Comparison of ENCODE assay signal across 11 mouse cellular contexts in genomic region chr12:70247683-70248474, GRCm38 (mm10). TPM values are rescaled to one million over a fixed set of nuclear protein-coding genes. Genes with fewer than 3 reads are reported as not detected.
DNase-seq lines count a peak whose midpoint lies in the region; ATAC-seq and TF ChIP-seq lines count a peak whose summit lies in the region.
"Had no signal": no experiment of that assay in that cellular context is flagged by ENCODE, and none has a peak within 500 bp of the region (broad histone marks: within the 10 kb centered on the region; RNA-seq: fewer than 3 reads in every experiment).

No protein-coding gene starts in this region.

- H3K4me2 ChIP-seq in heart, embryonic 13.5 days, result no peak overlapping the region
- H3K4me2 ChIP-seq in forebrain, embryonic 13.5 days, result no peak overlapping the region
- H3K4me2 ChIP-seq: embryonic facial prominence, embryonic 12.5 days; liver, embryonic 12.5 days had no signal

- peaks cover 33% of the 10 kb centered on the region for H3K4me1 ChIP-seq in heart, embryonic 13.5 days
- H3K4me1 ChIP-seq in forebrain, embryonic 13.5 days, result peaks cover 21% of the 10 kb centered on the region
- no peaks in the 10 kb centered on the region for H3K4me1 ChIP-seq in cerebellum, adult 2 months (ENCODE audit: control insufficient read depth, insufficient read depth, low read length)
- H3K4me1 ChIP-seq: liver, embryonic 12.5 days had no signal

- H3K4me3 ChIP-seq in heart, embryonic 13.5 days, result no peak overlapping the region
- H3K4me3 ChIP-seq in forebrain, embryonic 13.5 days, result no peak overlapping the region
- H3K4me3 ChIP-seq in cerebellum, adult 2 months (replicated peaks; ENCODE audit: insufficient read depth, low read depth, low read length), result no peak overlapping the region
- H3K4me3 ChIP-seq: embryonic facial prominence, embryonic 12.5 days; liver, embryonic 12.5 days had no signal

- no peak for ATAC-seq in heart, embryonic 13.5 days (ENCODE audit: extremely low read depth, insufficient number of reproducible peaks, low FRiP score, low TSS enrichment)
- ATAC-seq in forebrain, embryonic 13.5 days, result peak; percentile 61; the same call in 1 of the 2 replicates
- ATAC-seq: liver, embryonic 12.5 days had no signal

- WGBS in heart, embryonic 13.5 days, result 53% methylated on average over 15 of the region's 15 CpGs
- WGBS in forebrain, embryonic 13.5 days, result 32% methylated on average over 15 of the region's 15 CpGs
- 45% methylated on average over 15 of the region's 15 CpGs for WGBS in cerebellum, adult 2 months

- no peak for DNase-seq in heart, postnatal 10 days
- peak; percentile 47 for DNase-seq in brain, adult 2 months (ENCODE audit: low read depth, low spot score)
- DNase-seq in lung, postnatal 25 days (ENCODE audit: low spot score), result peak; percentile 31
- no peak for DNase-seq in kidney, adult 8-10 months
- DNase-seq in cerebellum, adult 2 months, result no peak
- DNase-seq: adrenal gland, adult 2 months; kidney, postnatal 10 days had no signal

- H3K27ac ChIP-seq in heart, embryonic 13.5 days (replicated peaks), result peak overlapping the region; percentile 37
- peak overlapping the region; percentile 63 for H3K27ac ChIP-seq in forebrain, embryonic 13.5 days
- no peak overlapping the region for H3K27ac ChIP-seq in cerebellum, adult 2 months (ENCODE audit: insufficient read depth, low read length)
- H3K27ac ChIP-seq: embryonic facial prominence, embryonic 12.5 days; liver, embryonic 12.5 days had no signal

- no peaks in the 10 kb centered on the region for H3K27me3 ChIP-seq in heart, embryonic 13.5 days (replicated peaks)
- no peaks in the 10 kb centered on the region for H3K27me3 ChIP-seq in forebrain, embryonic 13.5 days
- H3K27me3 ChIP-seq in cerebellum, adult 2 months (ENCODE audit: control insufficient read depth, insufficient read depth, low read length), result no peaks in the 10 kb centered on the region
- H3K27me3 ChIP-seq: embryonic facial prominence, embryonic 12.5 days; liver, embryonic 12.5 days had no signal

- H3K9me3 ChIP-seq in heart, embryonic 13.5 days, result no peaks in the 10 kb centered on the region
- H3K9me3 ChIP-seq in forebrain, embryonic 13.5 days (replicated peaks), result no peaks in the 10 kb centered on the region
- H3K9me3 ChIP-seq: embryonic facial prominence, embryonic 12.5 days; liver, embryonic 12.5 days had no signal

- no peak for TF ChIP-seq POLR2A in cerebellum, adult 2 months (IDR thresholded peaks at IDR 0.05; ENCODE audit: borderline replicate concordance, insufficient read depth, low read length)

- TF ChIP-seq CTCF in cerebellum, adult 2 months (IDR thresholded peaks at IDR 0.05; ENCODE audit: borderline replicate concordance, insufficient read depth, low read depth, low read length), result no peak

- H3K36me3 ChIP-seq in heart, embryonic 13.5 days, result no peaks in the 10 kb centered on the region
- H3K36me3 ChIP-seq in forebrain, embryonic 13.5 days (ENCODE audit: poor library complexity, severe bottlenecking), result no peaks in the 10 kb centered on the region
- H3K36me3 ChIP-seq: embryonic facial prominence, embryonic 12.5 days; liver, embryonic 12.5 days had no signal

- intact Hi-C loops in heart, postnatal 10 days (cut with DNase I), result no loop called here

- H3K9ac ChIP-seq in heart, embryonic 13.5 days, result no peak overlapping the region
- H3K9ac ChIP-seq in forebrain, embryonic 13.5 days, result 0 out of 2 replicates have a peak overlapping the region, but pooled peaks have one; percentile 7
- H3K9ac ChIP-seq: embryonic facial prominence, embryonic 12.5 days; liver, embryonic 12.5 days had no signal

RNA-seq across cellular contexts. Expression of gene Pygl, which starts 16.6 kb away (rescaled TPM):
- 27.7 and 30.6 TPM in 2 replicates for polyA plus RNA-seq in heart, embryonic 13.5 days (2015; fragmentation: Nextera tagmentation; extraction: Ambion mirVana)
- total RNA-seq in heart, postnatal 10 days (2021), result 10 to 100 TPM in 1 of 2 experiments, 1 to 10 TPM in 1; 8.6 to 13.0 TPM
- 2.5 and 3.4 TPM in 2 replicates for polyA plus RNA-seq in forebrain, embryonic 13.5 days (2015; fragmentation: Nextera tagmentation; extraction: Ambion mirVana)
- 1.9 TPM in 2 replicates for polyA plus RNA-seq in cerebellum, adult 2 months (2012; rRNA removed)

Comparison
In these comparisons a context has a peak if more than half of its experiments do, and no peak if none do; other contexts are left out.
1. DNase-seq: peak in brain, adult 2 months (single experiment) and lung, postnatal 25 days (single experiment); none in heart, postnatal 10 days (0 of 2), kidney, adult 8-10 months (0 of 2) and cerebellum, adult 2 months (0 of 2).